Mouse (Mus musculus) embryo, embryonic 11.5 days (tissue): ENCODE data around the gene Camta2.

Experiments
- DNase-seq: peaks from one replicate; pipeline ENCODE4 v3.0.0-alpha.2; 2012; ENCODE audit warnings: low read depth, low spot score

Camta2 gene

DNA sequence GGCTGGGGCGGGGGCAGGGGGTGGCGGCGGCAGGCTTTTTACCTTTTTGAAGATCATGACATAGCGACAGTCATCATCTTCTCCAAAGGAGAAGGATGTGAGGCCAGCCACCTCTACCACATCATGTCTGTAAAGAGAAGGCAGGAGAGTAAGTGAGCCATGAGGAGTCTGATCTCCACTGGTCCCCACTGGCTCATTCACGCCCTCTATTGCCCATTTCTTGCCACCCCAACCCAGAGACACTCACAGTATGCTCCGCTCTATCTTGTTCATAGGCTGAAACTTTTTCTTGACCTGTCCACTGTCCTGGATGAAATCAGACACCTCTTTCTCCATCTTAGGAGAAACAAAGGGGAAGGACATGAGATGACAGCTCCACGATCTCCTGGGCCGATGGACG lies 23.2 kb downstream of the Camta2 start:
- DNase-seq: no peak

GRCm38 (mm10) chr11:70663957-70664356 lies 23.9 kb downstream of the Camta2 start:
- no peak for DNase-seq

GRCm38 (mm10) chr11:70663101-70663500 lies 24.8 kb downstream of the Camta2 start:
- no peak for DNase-seq

GRCm38 (mm10) chr11:70660571-70660970 lies 27.3 kb downstream of the Camta2 start:
- no peak for DNase-seq

DNA sequence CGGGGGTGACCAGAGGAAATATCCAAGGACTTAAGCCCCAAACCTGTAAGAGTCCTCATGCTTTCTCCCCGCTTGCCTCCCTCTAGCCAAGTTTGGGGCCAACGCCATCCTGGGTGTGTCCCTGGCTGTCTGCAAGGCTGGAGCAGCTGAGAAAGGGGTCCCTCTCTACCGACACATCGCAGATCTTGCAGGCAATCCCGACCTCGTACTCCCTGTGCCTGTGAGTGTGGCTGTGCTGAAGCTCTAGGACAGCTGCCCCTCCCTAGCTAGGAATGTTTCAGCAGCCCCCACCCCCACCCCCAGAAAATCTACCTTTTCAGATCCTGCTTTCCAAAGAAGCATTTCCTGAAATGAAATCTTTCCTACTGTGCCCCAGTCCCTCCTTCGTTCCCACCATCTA lies 29.0 kb downstream of the Camta2 start:
- DNase-seq: no peak

DNA sequence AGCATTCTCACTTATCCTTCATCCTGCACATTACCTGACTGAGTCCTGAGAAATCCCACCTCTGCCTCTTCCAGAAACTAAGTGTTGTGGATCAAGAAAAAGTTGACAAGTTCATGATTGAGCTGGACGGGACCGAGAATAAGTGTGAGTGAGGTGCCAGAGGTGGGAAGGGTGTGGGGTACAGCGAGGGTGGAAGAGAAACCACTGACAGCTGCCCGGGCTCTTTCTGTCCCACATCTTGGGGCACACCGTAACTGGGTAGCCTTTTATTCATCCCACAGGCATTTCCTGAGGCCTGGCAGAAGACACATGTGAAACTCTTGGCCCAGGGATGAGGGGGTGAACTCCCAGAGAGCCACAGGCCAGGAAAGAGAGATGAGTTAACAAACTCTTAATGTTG lies 29.4 kb downstream of the Camta2 start:
- no peak for DNase-seq

- no peak for DNase-seq
These were observed 29.9 kb downstream of the Camta2 start for GRCm38 (mm10) chr11:70657991-70658390.

- DNase-seq: no peak
These were observed 30.3 kb downstream of the Camta2 start for GRCm38 (mm10) chr11:70657573-70657972.

DNA sequence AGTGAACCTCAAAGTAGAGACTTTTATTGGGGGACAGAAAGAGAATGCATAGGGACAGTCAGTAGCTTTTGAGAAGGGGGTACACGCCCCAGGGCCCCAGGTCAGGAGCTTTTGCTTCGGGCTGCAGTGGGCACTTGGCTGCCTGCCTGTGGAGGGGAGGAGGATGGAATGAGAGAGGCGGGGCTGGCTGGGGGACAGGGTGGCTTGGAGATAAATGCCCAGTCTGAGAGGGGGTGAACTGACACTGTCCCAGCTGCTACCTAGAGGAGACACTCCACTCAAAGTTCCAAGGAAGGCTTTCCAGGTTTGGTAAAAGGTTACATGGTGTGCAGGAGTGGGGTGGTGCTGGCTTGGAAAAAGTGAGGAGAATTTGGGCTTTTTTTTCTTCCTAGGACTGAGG lies 30.9 kb downstream of the Camta2 start, which contains the start of gene Eno3:
Gene Eno3 (plus strand): TSS at position 239 of the 400 bp plus-strand sequence.
- DNase-seq: no peak

- DNase-seq: no peak
These were observed 31.4 kb downstream of the Camta2 start for GRCm38 (mm10) chr11:70656456-70656927.

- DNase-seq: no peak
These were observed 32.1 kb downstream of the Camta2 start for GRCm38 (mm10) chr11:70655571-70656455.

- DNase-seq: peak; percentile 59
These were observed 32.9 kb downstream of the Camta2 start for GRCm38 (mm10) chr11:70654923-70655570.

- peak; percentile 75 for DNase-seq
These were observed 33.5 kb downstream of the Camta2 start, which contains the start of gene Pfn1 for GRCm38 (mm10) chr11:70654198-70654922. Gene Pfn1, minus strand, starts transcription at chr11:70654644.

- DNase-seq: no peak
These were observed 34.3 kb downstream of the Camta2 start for GRCm38 (mm10) chr11:70653345-70654197.

DNA sequence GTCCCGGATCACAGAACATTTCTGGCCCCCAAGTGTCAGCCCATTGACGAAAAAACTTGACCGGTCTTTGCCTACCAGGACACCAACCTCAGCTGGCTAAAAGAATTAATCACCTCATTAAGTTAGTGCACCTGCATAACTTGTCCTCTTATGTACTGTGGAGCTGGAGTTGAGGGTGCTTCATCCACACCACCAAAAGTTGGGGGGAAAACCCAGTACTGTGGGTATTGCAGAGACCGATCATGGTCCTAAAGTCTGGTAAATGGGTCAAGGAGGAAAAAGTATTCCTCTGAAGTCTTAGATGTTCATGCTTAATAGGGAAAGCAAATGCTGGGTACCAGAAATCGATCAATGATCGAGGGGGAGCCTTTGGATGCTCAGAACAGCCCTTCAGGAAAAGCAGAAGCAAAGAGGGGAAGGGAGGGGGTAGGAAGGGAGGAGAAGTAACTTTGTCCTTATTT lies 35.0 kb downstream of the Camta2 start:
- DNase-seq: no peak

GRCm38 (mm10) chr11:70652029-70652883 lies 35.6 kb downstream of the Camta2 start:
- DNase-seq: no peak

GRCm38 (mm10) chr11:70651391-70651790 lies 36.5 kb downstream of the Camta2 start:
- DNase-seq: no peak

- DNase-seq: no peak
These were observed 37.4 kb downstream of the Camta2 start for GRCm38 (mm10) chr11:70650322-70651175.

- no peak for DNase-seq
These were observed 38.6 kb downstream of the Camta2 start for GRCm38 (mm10) chr11:70649185-70649734.
